14 mouse cellular contexts compared by ENCODE assay signal in genomic region chr10:110429578-110429977, GRCm38 (mm10). TPM values are rescaled to one million over a fixed set of nuclear protein-coding genes. Genes with fewer than 3 reads are reported as not detected.
A peak's percentile ranks its signal among the peaks of the same experiment; 100 is the strongest.
DNase-seq lines count a peak whose midpoint lies in the region; ATAC-seq and TF ChIP-seq lines count a peak whose summit lies in the region.
"Had no signal": no experiment of that assay in that cellular context is flagged by ENCODE, and none has a peak within 500 bp of the region (broad histone marks: within the 10 kb centered on the region; RNA-seq: fewer than 3 reads in every experiment).

No protein-coding gene starts in this region.

- no peaks in the 10 kb centered on the region; the same call in 1 of the 2 replicates for H3K9me3 ChIP-seq in hindbrain, embryonic 12.5 days (replicated peaks)
- no peaks in the 10 kb centered on the region for H3K9me3 ChIP-seq in hindbrain, embryonic 10.5 days
- H3K9me3 ChIP-seq in forebrain, embryonic 15.5 days: no peaks in the 10 kb centered on the region
- H3K9me3 ChIP-seq in limb, embryonic 14.5 days (ENCODE audit: control insufficient read depth, low read length): no peaks in the 10 kb centered on the region
- H3K9me3 ChIP-seq in neural tube, embryonic 15.5 days (replicated peaks): no peaks in the 10 kb centered on the region
- H3K9me3 ChIP-seq: embryonic facial prominence, embryonic 13.5 days had no signal

- peaks cover 17% of the 10 kb centered on the region for H3K4me1 ChIP-seq in hindbrain, embryonic 12.5 days
- H3K4me1 ChIP-seq in hindbrain, embryonic 10.5 days (replicated peaks): no peaks in the 10 kb centered on the region; the same call in 1 of the 2 replicates
- peaks cover 7% of the 10 kb centered on the region; the same call in 1 of the 2 replicates for H3K4me1 ChIP-seq in forebrain, embryonic 15.5 days
- no peaks in the 10 kb centered on the region for H3K4me1 ChIP-seq in limb, embryonic 14.5 days (ENCODE audit: control insufficient read depth, insufficient read depth, low read length)
- peaks cover 18% of the 10 kb centered on the region for H3K4me1 ChIP-seq in neural tube, embryonic 15.5 days

- H3K27ac ChIP-seq in hindbrain, embryonic 12.5 days: peak overlapping the region; percentile 36
- H3K27ac ChIP-seq in hindbrain, embryonic 10.5 days: no peak overlapping the region
- no peak overlapping the region for H3K27ac ChIP-seq in forebrain, embryonic 15.5 days (replicated peaks)
- H3K27ac ChIP-seq in limb, embryonic 14.5 days (replicated peaks; ENCODE audit: low read depth, low read length): no peak overlapping the region
- peak overlapping the region; percentile 6; the same call in 1 of the 2 replicates for H3K27ac ChIP-seq in neural tube, embryonic 15.5 days (replicated peaks)
- H3K27ac ChIP-seq: embryonic facial prominence, embryonic 13.5 days; stomach, postnatal 0 days had no signal

- DNase-seq in hindbrain, embryonic 10.5 days (ENCODE audit: low spot score): no peak
- DNase-seq in limb, embryonic 14.5 days (ENCODE audit: low spot score): peak; percentile 49
- DNase-seq in urinary bladder, postnatal 36 days (ENCODE audit: low spot score in 2 of 2): no peak
- no peak for DNase-seq in cerebellum, adult 9-11 months
- DNase-seq: adrenal gland, postnatal 25 days; cerebellum, adult 11 months; kidney, adult 11 months; liver, postnatal 0 days; right cerebral cortex, postnatal 4 days had no signal

- ATAC-seq in hindbrain, embryonic 12.5 days (ENCODE audit: low FRiP score): no peak
- 0 out of 2 replicates have a peak, but pooled peaks have one; percentile 23 for ATAC-seq in forebrain, embryonic 15.5 days (replicated peaks)
- ATAC-seq in limb, embryonic 14.5 days (ENCODE audit: low FRiP score, low read depth): peak; percentile 77
- ATAC-seq in neural tube, embryonic 15.5 days (ENCODE audit: low FRiP score): peak; percentile 30; the same call in 1 of the 2 replicates
- ATAC-seq: liver, postnatal 0 days had no signal

- no peaks in the 10 kb centered on the region for H3K27me3 ChIP-seq in hindbrain, embryonic 12.5 days
- no peaks in the 10 kb centered on the region for H3K27me3 ChIP-seq in hindbrain, embryonic 10.5 days (ENCODE audit: insufficient read depth, poor library complexity, severe bottlenecking)
- H3K27me3 ChIP-seq in forebrain, embryonic 15.5 days: no peaks in the 10 kb centered on the region
- H3K27me3 ChIP-seq in limb, embryonic 14.5 days (ENCODE audit: control insufficient read depth, insufficient read depth, low read length): no peaks in the 10 kb centered on the region
- H3K27me3 ChIP-seq in neural tube, embryonic 15.5 days (replicated peaks): no peaks in the 10 kb centered on the region
- H3K27me3 ChIP-seq: embryonic facial prominence, embryonic 13.5 days had no signal

- no peak overlapping the region for H3K9ac ChIP-seq in hindbrain, embryonic 12.5 days
- no peak overlapping the region for H3K9ac ChIP-seq in forebrain, embryonic 15.5 days (replicated peaks)
- no peak overlapping the region for H3K9ac ChIP-seq in limb, embryonic 14.5 days (ENCODE audit: low read depth, low read length, severe bottlenecking)
- H3K9ac ChIP-seq in neural tube, embryonic 15.5 days (replicated peaks): 0 out of 2 replicates have a peak overlapping the region, but pooled peaks have one; percentile 1
- H3K9ac ChIP-seq: embryonic facial prominence, embryonic 13.5 days; liver, postnatal 0 days had no signal

- no peaks in the 10 kb centered on the region for H3K36me3 ChIP-seq in hindbrain, embryonic 12.5 days
- no peaks in the 10 kb centered on the region for H3K36me3 ChIP-seq in hindbrain, embryonic 10.5 days
- H3K36me3 ChIP-seq in forebrain, embryonic 15.5 days: no peaks in the 10 kb centered on the region
- H3K36me3 ChIP-seq in limb, embryonic 14.5 days (ENCODE audit: control insufficient read depth, insufficient read depth, low read length): no peaks in the 10 kb centered on the region
- peaks cover 5% of the 10 kb centered on the region for H3K36me3 ChIP-seq in neural tube, embryonic 15.5 days
- H3K36me3 ChIP-seq: embryonic facial prominence, embryonic 13.5 days had no signal

- TF ChIP-seq POLR2A in limb, embryonic 14.5 days (IDR thresholded peaks at IDR 0.05; ENCODE audit: borderline replicate concordance, extremely low read depth, insufficient read depth, insufficient read length): no peak

- no peak overlapping the region for H3K4me2 ChIP-seq in hindbrain, embryonic 12.5 days (replicated peaks)
- H3K4me2 ChIP-seq in forebrain, embryonic 15.5 days (replicated peaks): no peak overlapping the region
- no peak overlapping the region for H3K4me2 ChIP-seq in limb, embryonic 14.5 days (replicated peaks; ENCODE audit: low read depth, low read length, severe bottlenecking)
- no peak overlapping the region for H3K4me2 ChIP-seq in neural tube, embryonic 15.5 days
- H3K4me2 ChIP-seq: embryonic facial prominence, embryonic 13.5 days had no signal

- no peak overlapping the region for H3K4me3 ChIP-seq in hindbrain, embryonic 12.5 days
- H3K4me3 ChIP-seq in hindbrain, embryonic 10.5 days: no peak overlapping the region
- H3K4me3 ChIP-seq in forebrain, embryonic 15.5 days: no peak overlapping the region
- no peak overlapping the region for H3K4me3 ChIP-seq in limb, embryonic 14.5 days (replicated peaks; ENCODE audit: low read length)
- no peak overlapping the region for H3K4me3 ChIP-seq in neural tube, embryonic 15.5 days (replicated peaks)
- H3K4me3 ChIP-seq: embryonic facial prominence, embryonic 13.5 days had no signal

- WGBS in hindbrain, embryonic 12.5 days: 47% methylated on average over 6 of the region's 6 CpGs
- 65% methylated on average over 6 of the region's 6 CpGs for WGBS in hindbrain, embryonic 10.5 days
- WGBS in forebrain, embryonic 15.5 days: 47% methylated on average over 6 of the region's 6 CpGs
- WGBS in limb, embryonic 14.5 days: 49% methylated on average over 6 of the region's 6 CpGs
- 46% methylated on average over 6 of the region's 6 CpGs for WGBS in neural tube, embryonic 15.5 days

RNA-seq across cellular contexts. Expression of gene Nav3, which starts 26.4 kb away (rescaled TPM):
- polyA plus RNA-seq in hindbrain, embryonic 12.5 days (2016; fragmentation: Nextera tagmentation; extraction: Ambion mirVana): 16.0 and 22.6 TPM in 2 replicates
- 2.0 and 5.2 TPM in 2 replicates for polyA plus RNA-seq in hindbrain, embryonic 10.5 days (2016; fragmentation: Nextera tagmentation; extraction: Ambion mirVana)
- polyA plus RNA-seq in forebrain, embryonic 15.5 days (2015; fragmentation: Nextera tagmentation; extraction: Ambion mirVana): 28.3 and 29.5 TPM in 2 replicates
- 5.1 and 6.6 TPM in 2 replicates for polyA plus RNA-seq in limb, embryonic 14.5 days (2012; rRNA removed)
- 6.2 and 7.5 TPM in 2 replicates for polyA plus RNA-seq in limb, embryonic 14.5 days (2014; fragmentation: Nextera tagmentation; extraction: Ambion mirVana)
- 20.5 and 24.3 TPM in 2 replicates for polyA plus RNA-seq in neural tube, embryonic 15.5 days (2015; fragmentation: Nextera tagmentation; extraction: Ambion mirVana)

Comparison
In these comparisons a context has a peak if more than half of its experiments do, and no peak if none do; other contexts are left out.
1. H3K27ac ChIP-seq: peak in hindbrain, embryonic 12.5 days (single experiment) and neural tube, embryonic 15.5 days (single experiment); none in hindbrain, embryonic 10.5 days (single experiment), forebrain, embryonic 15.5 days (single experiment) and limb, embryonic 14.5 days (single experiment).